Mouse (Mus musculus): ENCODE results near the gene Zfp712. TPM values are rescaled to one million over a fixed set of nuclear protein-coding genes. Genes with fewer than 3 reads are reported as not detected.
A peak's percentile ranks its signal among the peaks of the same experiment; 100 is the strongest.

Zfp712 gene
- 1 to 10 TPM; 4.3 to 5.3 TPM for total RNA-seq (2021)

DNA sequence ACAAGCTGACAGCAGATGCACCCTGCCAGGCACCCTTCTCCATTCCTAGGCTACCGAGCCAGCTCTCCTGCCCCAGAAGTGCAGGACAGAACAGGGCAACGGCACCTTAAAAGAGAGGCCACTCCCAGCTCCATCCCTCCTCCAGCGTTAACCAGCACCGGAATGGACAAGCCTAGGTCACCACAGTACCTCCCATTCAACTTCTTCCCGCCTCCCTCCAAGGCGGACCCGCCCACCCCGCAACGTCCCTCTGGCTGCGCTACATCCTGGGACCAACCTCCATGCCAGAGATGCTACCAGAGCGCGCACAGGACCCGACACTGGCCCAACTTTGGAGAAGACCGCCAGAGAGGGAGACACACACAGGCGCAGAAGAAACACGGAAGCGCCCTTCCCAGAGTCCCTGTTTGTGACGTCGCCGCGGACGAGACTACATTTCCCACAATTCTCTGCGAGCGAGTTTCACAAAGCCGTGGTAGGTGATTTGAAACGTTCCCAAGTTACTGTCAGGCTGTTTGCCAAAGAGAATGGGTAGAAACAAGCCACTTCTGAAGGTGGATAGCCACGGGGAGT, at the start of gene Zfp712:
Zfp712 (minus strand) TSS at position 385 of the 573 bp plus-strand sequence.
- DNase-seq: peak; percentile 91 to 92

DNA sequence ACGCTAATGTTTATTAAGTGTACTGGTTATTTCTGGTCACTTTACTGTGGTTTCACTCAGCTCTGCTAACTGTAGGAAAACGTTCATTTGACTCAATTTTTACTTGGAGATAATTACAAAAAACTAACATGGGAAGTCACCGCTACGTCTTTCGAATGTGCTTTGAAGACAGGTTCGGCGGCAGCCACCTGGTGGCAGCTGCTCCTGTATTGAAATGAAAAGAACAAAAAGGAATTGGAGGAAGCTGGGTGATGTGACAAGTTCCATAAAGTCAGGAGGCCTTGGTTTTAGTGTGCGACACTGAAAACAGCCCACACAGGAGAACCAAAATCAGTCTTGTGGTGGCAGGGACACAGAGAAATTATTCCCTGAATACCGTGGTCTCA, 47.8 kb upstream of the Zfp712 start:
- DNase-seq: peak; percentile 22 to 42

DNA sequence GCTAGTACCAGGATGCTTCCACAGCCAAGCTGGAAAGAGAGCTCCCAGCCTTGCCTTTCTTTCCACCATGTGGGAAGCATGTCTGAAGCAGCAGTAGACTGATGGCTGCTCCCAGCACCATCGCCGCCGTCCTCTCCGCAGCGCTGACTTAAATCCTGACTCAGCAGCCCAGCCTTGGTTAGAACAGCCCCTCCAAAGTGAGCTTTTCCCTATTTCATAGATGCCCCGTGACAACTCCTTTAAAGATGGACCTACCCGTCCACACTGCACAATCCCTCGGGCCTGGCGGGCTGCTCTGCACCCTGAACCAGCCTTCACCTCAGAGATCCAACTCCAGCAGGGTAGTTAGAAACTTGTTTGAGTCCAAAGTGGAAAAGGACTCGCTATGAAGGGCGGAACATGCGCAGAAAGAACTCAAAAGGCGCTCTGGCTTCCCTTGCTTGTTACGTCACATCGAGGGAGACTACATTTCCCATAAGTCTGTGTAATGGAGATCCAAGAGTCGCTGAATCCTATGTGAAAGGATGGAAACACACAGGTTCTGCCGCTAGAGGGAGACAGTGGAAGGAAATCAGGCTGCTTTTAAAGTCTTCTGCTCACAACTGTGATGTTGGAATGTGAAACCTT, 47.3 kb upstream of the Zfp712 start, which contains the start of gene Gm28557:
Gm28557 (minus strand) TSS at position 411 of the 627 bp plus-strand sequence.
- DNase-seq: peak; percentile 84 to 86

DNA sequence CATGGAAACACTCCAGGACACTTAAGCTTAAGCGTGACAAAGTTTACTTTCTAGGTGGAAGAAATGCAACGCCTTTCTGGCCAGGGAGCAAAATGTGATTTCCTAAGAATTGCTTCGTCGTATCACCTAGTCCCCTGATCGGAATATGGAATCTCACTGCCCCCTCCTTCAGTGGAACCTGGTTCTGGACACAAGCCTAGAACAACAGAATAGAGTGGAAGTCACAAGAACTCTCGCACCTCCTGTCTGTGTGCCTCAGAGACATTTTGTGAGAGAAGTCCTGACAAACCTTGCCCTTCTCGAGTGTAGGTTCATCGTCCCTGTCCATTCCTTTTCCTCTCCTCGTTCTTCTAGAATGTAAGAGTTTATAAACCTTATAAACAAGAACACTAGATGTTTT, 46.7 kb upstream of the Zfp712 start:
- no peak for DNase-seq

DNA sequence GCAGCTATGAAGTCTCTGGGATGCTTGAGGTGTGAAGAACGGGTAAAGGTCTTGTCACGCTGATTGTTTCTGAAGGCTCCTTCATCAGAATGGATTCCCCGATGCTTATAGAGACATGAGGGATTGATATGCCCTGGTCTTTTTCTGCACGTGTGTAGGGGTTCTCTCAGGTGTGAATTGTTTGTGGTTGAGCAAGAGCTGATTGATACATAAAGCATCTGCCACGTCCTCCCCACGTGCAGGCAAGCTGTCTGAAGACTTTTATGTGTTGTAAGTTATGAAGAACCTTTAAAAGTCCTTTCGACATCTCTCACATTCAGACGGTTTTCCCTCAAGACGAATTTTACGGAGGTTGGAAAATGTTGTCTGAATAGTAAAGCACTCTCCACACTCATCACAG, 36.9 kb upstream of the Zfp712 start, which contains the start of gene Zfp708:
Zfp708 (minus strand) TSS at position 101 of the 400 bp plus-strand sequence.
- no peak for DNase-seq

DNA sequence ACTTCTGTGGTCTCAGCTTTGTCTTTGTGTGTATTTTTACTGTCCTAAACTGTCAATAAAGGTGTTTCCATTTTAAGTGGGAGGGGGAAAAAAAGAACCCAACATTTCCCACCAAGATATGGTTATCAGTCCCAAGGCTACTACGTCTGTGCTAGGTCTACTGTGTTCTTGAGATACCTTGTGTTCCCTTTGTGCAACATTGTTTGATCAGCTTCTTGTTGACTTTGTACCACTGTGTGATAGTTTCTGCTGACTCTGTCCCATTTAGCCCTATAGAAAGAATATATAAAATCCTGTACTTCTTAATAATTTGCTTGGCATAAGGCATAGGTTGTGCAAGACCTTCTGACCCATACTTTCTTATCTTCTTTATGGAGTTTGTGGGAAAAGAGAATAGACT, 29.2 kb upstream of the Zfp712 start:
- DNase-seq: no peak

DNA sequence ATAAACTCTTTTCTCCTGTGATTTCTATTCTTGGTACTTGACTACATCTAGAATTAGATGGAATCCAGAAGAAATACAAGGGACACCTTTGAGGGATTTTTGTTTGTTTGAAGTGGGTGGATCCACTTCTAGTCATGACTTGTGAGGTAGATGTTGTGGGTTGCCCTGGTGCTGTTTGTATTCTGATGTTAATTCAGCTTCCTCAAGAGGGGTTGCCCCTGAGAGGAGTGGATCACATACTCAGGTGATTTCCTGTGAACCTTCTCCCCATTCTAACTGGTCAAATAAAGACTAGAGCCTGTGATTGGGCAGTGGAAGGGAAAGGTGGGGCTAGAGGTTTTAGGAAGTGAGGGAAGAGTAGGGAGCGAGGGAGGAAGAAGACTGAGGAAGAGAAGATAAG, 21.0 kb upstream of the Zfp712 start:
- DNase-seq: no peak

DNA sequence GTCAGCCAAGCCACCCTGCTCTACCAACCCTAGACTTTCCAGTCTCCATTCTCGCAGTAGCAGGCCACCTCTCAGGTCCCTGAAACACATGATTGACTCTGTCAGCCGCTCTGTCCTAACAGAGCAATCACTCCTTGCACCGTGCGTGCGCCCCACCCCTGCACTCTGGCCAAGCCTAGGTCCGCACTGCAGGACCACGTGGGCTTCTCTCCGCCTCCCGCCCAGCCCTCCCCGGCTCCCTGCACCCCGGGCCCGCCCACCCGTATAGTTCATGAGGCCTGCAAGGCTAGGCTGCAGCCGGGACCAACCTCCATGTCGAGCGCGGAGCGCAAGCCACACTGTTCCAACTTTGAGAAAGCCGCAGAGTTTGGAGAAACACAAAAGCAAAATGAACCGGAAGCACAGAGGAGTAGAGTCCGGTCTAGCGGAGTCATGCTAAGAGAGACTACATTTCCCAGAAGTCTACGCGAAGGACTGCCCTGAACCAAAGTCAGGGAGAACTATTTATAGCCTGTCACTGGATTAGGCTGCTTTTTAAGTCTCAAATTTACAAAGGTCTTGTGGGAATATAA, 20.3 kb upstream of the Zfp712 start:
- DNase-seq: peak; percentile 64 to 73

DNA sequence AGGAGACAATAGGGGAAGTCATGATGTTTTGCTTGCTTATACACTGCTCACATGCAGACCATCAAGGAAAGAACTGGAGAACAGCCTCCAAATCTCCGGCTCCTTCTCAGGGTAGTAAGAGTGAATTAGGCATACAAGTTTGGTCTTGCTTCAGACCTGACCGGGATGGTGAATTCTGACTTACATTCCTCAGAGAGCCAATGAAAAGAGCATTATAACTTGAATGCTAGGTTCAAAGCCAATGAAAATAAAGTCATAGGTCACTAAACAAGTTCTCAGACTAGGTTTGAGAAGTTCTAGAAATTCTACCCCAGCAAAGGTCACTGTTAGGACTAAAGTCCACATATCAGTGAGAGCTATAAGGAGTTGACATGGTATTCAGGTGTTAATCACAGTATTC, 16.3 kb upstream of the Zfp712 start:
- DNase-seq: no peak

DNA sequence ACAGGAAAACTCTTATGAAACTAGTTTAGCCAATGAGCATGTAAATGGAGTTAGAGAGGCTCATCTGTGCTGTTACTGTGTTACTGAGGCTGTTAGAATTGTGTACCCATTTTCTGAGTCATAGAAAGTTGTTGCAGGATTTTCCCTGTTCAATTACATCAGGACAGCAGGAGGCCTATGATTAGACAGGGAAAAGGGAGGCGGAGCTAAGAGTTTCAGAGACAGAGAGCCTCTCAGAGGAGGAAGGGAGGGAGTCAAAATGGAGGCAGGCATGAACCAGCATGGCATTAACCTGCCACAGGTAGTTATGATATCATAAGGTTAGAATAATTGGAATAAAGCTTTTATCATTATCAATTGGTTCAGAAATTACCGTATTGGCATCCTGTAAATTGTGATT, 11.8 kb upstream of the Zfp712 start:
- DNase-seq: no peak

DNA sequence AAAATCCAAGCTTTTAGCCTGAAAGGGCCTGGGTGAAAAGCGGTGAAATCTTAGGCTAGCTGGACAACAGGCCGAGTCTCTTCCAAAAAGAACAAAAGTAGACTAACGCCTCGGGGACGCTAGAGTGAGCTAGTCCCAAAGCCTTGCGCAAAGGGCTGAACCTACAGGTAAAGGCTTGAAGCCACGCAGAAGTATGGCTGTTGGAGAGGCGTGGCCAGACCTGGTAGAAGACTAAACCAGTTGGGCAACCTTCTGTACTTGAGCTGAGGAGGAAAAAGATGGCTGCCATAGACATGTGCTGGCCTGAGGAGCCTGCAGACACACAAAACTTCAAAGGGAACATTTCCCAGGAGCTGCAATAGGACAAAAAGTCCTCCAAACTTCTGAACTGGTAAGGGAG, 4.4 kb upstream of the Zfp712 start:
- DNase-seq: no peak

DNA sequence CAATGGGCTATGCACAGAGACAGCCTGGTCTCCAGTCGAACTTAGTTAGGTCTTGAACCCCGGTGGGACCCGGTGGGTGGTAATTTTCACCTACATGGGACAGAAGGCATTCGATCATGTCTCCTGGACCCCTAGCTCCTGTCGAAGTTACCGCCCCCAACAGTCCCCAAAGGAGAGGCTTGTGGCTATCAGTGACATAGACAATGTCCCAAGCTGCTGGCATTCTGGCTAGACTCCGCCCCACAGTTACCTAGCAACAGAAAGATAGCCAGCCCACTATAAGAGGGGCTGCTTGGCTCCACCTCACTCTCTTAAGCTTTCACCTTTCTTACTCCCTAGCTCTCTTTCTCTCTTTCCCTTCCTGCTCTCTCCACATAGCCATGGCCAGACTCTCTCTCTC, 1.5 kb upstream of the Zfp712 start:
- DNase-seq: no peak

DNA sequence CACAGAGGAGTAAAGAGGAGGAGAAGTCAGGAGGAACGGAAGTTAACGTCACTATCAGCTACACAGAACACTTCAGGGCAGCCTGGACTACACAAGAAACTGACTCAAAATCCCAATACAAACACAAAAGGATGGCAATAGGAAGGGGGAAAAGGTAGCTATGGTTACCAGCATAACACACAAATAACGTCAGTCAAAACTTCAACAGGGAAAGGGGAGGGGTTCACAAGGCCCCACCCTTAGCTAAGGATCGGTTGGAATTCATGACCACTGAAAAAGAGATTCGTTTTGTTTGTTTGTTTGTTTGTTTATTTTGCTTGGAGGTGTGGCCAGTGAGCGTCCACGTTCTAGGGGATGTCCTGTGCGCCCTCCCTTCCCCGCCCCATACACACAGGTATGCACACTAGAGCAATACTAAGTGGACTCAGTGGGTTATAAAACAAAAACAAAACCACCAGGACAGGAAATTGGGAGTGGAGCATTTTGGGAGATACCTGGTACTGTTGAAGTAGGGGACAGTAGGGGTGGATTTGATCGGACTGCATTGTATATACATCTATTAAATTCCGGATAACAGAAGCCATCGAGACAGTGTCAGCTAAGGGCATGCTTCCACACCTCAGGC, 697 bp downstream of the Zfp712 start:
- no peak for DNase-seq

Other genes with a start within 250 kb of the Zfp712 start
- gene Gm10767, start 156.3 kb downstream of the Zfp712 start, total RNA-seq (2021): 1 to 10 TPM; 3.0 TPM
- 1 to 10 TPM; 2.5 to 2.8 TPM for gene Zfp708, start 36.8 kb upstream of the Zfp712 start, total RNA-seq (2021)
- 1 to 10 TPM; 2.3 to 2.5 TPM for gene Gm28557, start 47.4 kb upstream of the Zfp712 start, total RNA-seq (2021)
- under 1 TPM; 0.61 to 0.67 TPM for gene Rslcan18, start 55.1 kb upstream of the Zfp712 start, total RNA-seq (2021)
- 10 to 100 TPM; 10.8 to 13.4 TPM for gene Zfp759, start 60.5 kb upstream of the Zfp712 start, total RNA-seq (2021)
- 1 to 10 TPM; 5.1 to 5.8 TPM for gene Rsl1, start 112.0 kb upstream of the Zfp712 start, total RNA-seq (2021)
- 1 to 10 TPM; 3.0 to 3.5 TPM for gene Zfp455, start 133.3 kb upstream of the Zfp712 start, total RNA-seq (2021)
- gene Zfp458, start 217.3 kb upstream of the Zfp712 start, total RNA-seq (2021): 10 to 100 TPM; 20.8 to 21.5 TPM
- gene Zfp457, start 245.3 kb upstream of the Zfp712 start, total RNA-seq (2021): 1 to 10 TPM; 4.6 to 5.8 TPM